Mouse (Mus musculus) retina, adult 2 months (tissue): Measurements from ENCODE around the gene Akr1b8.
"Not testable (repeated sequence)": the region's sequence is repeated elsewhere in the genome, so short reads cannot be mapped to it uniquely, and the experiment has no call there.

Source experiments
- DNase-seq: peaks from one replicate; pipeline ENCODE4 v3.0.0-alpha.2; 2012; ENCODE audit warnings: low read depth, low spot score

The Akr1b8 gene

GRCm38 (mm10) chr6:34350037-34350699, 3.8 kb upstream of the Akr1b8 start:
- DNase-seq: no peak

DNA sequence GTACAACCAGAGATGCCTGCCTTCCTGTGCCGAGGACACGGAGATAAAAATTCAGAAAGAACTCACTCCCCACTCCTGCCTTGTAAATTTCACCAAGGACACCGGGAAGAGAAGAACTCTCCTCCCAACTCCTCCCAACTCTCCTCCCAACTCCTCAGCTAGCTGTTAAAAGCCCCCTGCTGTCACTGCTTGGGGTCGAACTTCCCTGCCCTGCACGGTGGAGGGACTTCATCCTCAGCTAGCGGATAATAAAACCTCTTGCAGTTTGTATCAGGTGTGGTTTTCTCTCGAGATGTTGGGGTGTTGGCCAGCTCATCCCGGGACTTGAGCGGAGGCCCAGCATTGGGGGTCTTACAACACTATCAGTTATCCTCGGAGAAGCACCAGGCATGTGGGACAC, 2.4 kb upstream of the Akr1b8 start:
- not testable (repeated sequence) for DNase-seq

- no peak for DNase-seq
Measured at GRCm38 (mm10) chr6:34352401-34352800, 1.5 kb upstream of the Akr1b8 start.

- no peak for DNase-seq
Measured at GRCm38 (mm10) chr6:34354354-34355348, 732 bp downstream of the Akr1b8 start.

GRCm38 (mm10) chr6:34355349-34355747, 1.4 kb downstream of the Akr1b8 start:
- DNase-seq: no peak

DNA sequence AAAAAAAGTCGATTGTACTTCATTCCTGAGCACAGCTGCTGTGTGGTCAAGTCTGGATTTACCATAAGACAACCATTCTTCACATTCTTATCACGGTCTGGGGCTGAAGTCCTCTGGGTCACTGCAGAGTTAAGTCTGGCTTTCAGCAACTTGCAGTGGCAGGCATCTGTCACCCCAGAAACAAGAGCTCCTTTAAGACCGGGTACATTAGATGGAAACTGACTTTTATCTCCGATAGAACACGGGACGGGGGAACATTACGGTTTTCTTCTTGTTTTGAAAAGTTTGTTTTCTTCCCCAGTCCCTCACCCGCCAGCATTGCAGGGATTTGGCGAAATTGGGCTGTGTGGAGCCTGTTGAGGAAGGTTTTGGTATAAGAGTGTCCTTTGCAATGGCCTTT, 1.9 kb downstream of the Akr1b8 start:
- DNase-seq: no peak

GRCm38 (mm10) chr6:34364217-34365136, 10.6 kb downstream of the Akr1b8 start:
- no peak for DNase-seq

DNA sequence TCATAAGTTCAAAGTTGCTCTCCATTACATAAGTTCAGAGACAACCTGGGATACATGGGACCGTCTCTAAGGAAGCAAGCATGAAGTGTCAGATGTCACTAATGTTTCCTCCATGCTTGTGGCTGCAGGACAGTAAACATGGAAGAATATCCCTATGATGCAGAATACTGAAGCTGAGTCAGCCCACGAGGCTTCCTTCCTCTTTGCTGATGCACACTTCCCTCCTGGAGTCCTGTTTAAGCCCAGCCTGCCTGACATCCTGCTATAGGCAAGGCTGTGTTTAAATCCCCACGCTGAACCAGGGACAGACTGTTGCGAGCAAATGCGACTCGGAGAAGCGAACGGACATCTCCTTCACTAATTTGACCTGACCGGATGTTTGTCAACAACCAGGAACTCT, 14.1 kb downstream of the Akr1b8 start:
- no peak for DNase-seq

GRCm38 (mm10) chr6:34370081-34370480, 16.2 kb downstream of the Akr1b8 start:
- no peak for DNase-seq

- peak; percentile 49 for DNase-seq
Measured at GRCm38 (mm10) chr6:34371700-34372351, 17.9 kb downstream of the Akr1b8 start.

GRCm38 (mm10) chr6:34373841-34374240, 19.9 kb downstream of the Akr1b8 start:
- DNase-seq: no peak

GRCm38 (mm10) chr6:34375888-34376287, 22.0 kb downstream of the Akr1b8 start:
- not testable (repeated sequence) for DNase-seq

DNA sequence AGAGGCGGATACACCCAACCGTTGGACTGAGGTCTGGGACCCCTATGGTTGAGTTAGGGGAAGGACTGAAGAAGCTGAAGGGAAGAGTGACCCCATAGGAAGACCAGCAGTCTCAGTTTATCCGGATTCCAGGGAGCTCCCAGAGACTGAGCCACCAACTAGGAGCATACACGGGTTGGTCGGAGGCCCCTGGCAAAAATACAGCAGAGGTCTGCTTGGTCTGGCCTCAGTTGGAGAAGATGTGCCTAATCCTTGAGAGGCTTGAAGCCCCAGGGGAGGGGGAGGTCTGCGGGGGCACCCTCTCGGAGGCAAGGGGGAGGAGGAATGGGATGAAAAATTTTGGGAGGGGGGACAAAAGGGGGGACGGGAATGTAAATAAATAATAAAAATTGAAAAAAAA, 29.5 kb downstream of the Akr1b8 start:
- DNase-seq: no peak

- DNase-seq: no peak
Measured at GRCm38 (mm10) chr6:34384110-34384661, 30.3 kb downstream of the Akr1b8 start, which contains the start of gene Akr1b10. Gene Akr1b10, plus strand, starts transcription at chr6:34384218.

DNA sequence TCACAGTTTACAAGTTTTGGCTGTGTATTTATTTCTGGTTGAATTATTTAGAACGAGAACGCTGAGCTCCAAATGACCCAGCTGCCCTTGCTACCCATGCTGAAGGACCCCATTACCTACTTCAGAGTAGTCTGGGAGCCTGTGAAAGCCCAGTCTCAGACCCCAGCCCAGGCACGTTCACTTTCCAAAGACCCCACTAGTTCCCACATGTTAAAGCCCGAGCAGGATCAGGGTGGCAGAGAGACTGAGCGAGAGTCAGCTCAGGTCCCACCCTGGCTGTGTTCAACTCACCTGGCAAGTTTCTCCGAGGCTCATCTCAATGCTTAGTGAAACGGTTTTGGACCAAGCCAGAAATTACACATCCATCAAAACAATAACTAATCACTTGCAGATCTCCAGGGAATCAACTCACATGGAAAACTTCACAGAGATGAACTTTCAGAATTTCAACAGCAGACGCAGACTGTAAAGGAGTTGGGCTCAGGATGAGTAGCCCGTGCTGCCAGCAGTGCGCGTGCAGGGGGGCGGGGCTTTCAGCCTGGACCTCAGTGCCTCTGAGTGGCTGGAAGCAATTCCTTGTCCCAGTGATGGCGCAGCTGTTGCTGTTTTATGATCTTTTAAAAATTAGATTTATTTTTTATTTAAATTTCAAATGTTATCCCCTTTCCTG, 30.9 kb downstream of the Akr1b8 start:
- DNase-seq: no peak

GRCm38 (mm10) chr6:34388420-34389156, 34.7 kb downstream of the Akr1b8 start:
- no peak for DNase-seq

GRCm38 (mm10) chr6:34395897-34396296, 42.0 kb downstream of the Akr1b8 start:
- DNase-seq: no peak

- no peak for DNase-seq
Measured at GRCm38 (mm10) chr6:34398431-34398830, 44.5 kb downstream of the Akr1b8 start.

DNA sequence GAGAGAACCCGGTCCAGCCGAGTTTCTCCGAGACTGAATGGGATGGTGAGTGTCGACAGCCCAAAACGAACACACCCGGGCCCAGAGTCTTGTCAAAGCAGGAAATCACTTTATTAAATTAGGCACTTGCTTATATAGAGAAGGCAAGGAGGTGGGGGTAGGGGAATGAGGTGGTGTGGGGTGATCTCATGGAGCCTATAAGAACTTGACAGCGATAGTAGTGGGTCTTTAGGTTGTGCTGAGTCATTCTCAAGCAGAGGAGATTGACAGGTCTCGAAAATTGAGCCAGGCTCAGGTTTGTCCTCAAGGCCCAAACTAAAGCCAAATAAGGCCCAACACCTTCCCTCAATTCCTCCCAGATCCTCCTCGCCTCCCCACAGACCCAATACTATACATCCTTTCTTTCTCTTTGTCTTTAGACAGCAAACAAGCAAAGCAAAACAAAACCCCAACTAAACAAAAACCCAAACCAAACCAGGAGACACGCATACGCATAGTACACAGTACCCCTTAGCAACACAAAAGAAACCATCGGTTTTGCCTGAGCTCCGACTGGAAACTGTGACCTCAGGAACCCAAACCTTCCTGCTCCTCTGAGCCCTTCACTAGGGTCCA, 45.8 kb downstream of the Akr1b8 start:
- no peak for DNase-seq
